Mouse (Mus musculus) liver, adult 2 months (tissue): Measurements from ENCODE around the gene Ankrd6.

Experiments used
- CTCF ChIP-seq: fragments of 200-500 bp; IDR thresholded peaks from 2 replicates; pipeline ENCODE4 v1.5.1; 2011; ENCODE audit warnings: low read depth, low read length, control low read depth
- POLR2A ChIP-seq: fragments of 200-500 bp; IDR thresholded peaks from 2 replicates; pipeline ENCODE4 v1.6.1; 2011; ENCODE audit warnings: low read length, control low read depth; ENCODE audit not compliant: insufficient read depth; ENCODE audit errors: extremely low read depth

GRCm38 (mm10) chr4:32996083-32996482 is 45.4 kb upstream of the Ankrd6 start:
- TF ChIP-seq CTCF (no peak), POLR2A (no peak)
